Mouse (Mus musculus) cerebellum, adult 9-10 months (tissue): ENCODE measurements around the gene Bsph1.
"Not testable (repeated sequence)": the region's sequence is repeated elsewhere in the genome, so short reads cannot be mapped to it uniquely, and the experiment has no call there.

Source experiments
- DNase-seq: peaks from one replicate; pipeline ENCODE4 v3.0.0; 2022

The Bsph1 gene

GRCm38 (mm10) chr7:13450541-13450940 lies at the start of gene Bsph1:
Gene Bsph1, plus strand, starts transcription at chr7:13450841.
- DNase-seq, result not testable (repeated sequence)

GRCm38 (mm10) chr7:13511539-13511938 lies 60.9 kb downstream of the Bsph1 start:
- peak; percentile 6 for DNase-seq
